Mouse (Mus musculus) stomach, embryonic 16.5 days (tissue): ENCODE results near the gene Ugt1a10. TPM values are rescaled to one million over a fixed set of nuclear protein-coding genes. Genes with fewer than 3 reads are reported as not detected.

Experiments
- ATAC-seq: fragments of 200-750 bp; cut with Nextera tagmentation; 2 replicates; pipeline ENCODE4 v1.8.0; 2017; ENCODE audit warnings: moderate number of reproducible peaks, moderate TSS enrichment; ENCODE audit not compliant: insufficient read depth, low FRiP score
- H3K27ac ChIP-seq: fragments of 300-500 bp; sonication (generic); 2 replicates; pipeline ENCODE4 v1.5.1; 2014; ENCODE audit warnings: low read length
- H3K27me3 ChIP-seq: fragments of 300-500 bp; sonication (generic); 2 replicates; pipeline ENCODE4 v1.6.1; 2014; ENCODE audit warnings: low read length, control low read depth, mixed read lengths; ENCODE audit not compliant: control insufficient read depth, insufficient read depth
- H3K36me3 ChIP-seq: fragments of 300-500 bp; sonication (generic); 2 replicates; pipeline ENCODE4 v1.6.1; 2014; ENCODE audit warnings: low read length; ENCODE audit not compliant: control insufficient read depth, insufficient read depth
- H3K4me1 ChIP-seq: fragments of 300-500 bp; sonication (generic); 2 replicates; pipeline ENCODE4 v1.6.1; 2014; ENCODE audit warnings: low read length, control low read depth, mixed read lengths; ENCODE audit not compliant: control insufficient read depth, insufficient read depth
- H3K4me2 ChIP-seq: fragments of 300-500 bp; sonication (generic); 2 replicates; pipeline ENCODE4 v1.6.1; 2014; ENCODE audit warnings: low read depth, low read length, mixed read lengths
- H3K4me3 ChIP-seq: fragments of 300-500 bp; sonication (generic); replicated peaks from 2 replicates; pipeline ENCODE4 v1.5.1; 2014; ENCODE audit warnings: mild to moderate bottlenecking, low read length
- H3K9ac ChIP-seq: fragments of 300-500 bp; sonication (generic); 2 replicates; pipeline ENCODE4 v1.6.1; 2014; ENCODE audit warnings: low read length
- H3K9me3 ChIP-seq: fragments of 300-500 bp; sonication (generic); replicated peaks from 2 replicates; pipeline ENCODE4 v1.6.1; 2016; ENCODE audit warnings: low read length, control low read depth; ENCODE audit not compliant: control insufficient read depth
- WGBS: fragments of 180-500 bp; shearing (Covaris S2); extraction: QIAGEN DNeasy Blood & Tissue Kit; methylation state at CpG from one replicate; pipeline ENCODE4 v1.1.7; 2014; 5-methylcytosine and 5-hydroxymethylcytosine counted together
- polyA plus RNA-seq: library from polyadenylated mRNA; unstranded; fragments of >200 nt; fragmentation: Nextera tagmentation; extraction: Ambion mirVana; gene quantifications from 2 replicates; pipeline ENCODE4 v1.2.1, GENCODE M21; 2015

Ugt1a10 gene
- polyA plus RNA-seq, 1 experiment from 2014 or later = not detected

DNA sequence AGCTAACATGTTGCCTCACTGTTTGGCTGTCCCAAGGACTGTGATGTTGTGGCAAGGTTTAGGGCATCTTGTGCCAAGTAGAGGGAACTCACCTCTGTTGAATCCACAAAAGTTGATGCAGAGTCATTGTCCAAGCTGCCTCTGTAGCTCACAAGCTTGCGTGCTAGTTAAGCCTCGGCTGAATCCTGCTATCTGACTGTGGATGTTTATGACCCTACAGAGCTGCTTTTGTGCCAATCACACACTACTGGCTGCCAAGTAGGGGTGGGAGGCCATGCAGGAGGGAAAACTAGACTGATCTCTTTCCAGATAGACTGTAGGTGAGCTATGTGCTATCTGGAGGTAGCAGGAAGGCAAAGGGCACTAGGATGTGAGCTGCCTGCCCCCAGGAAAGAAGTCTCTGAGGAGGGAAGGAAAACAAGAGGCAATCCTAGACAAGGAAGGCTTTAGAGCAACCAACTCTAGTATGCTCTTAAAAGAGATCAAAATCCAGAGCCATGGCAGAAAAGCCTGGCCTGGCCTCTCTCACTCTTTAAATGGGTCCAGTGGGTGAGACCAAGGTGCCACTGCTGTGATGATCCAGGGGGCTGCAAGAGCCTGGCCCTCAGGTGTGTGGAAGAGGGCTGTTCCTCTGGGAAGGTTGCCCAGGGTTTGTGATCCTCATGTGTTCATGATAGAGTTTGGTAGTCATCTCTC is 158.7 kb downstream of the Ugt1a10 start:
- H3K27ac ChIP-seq = no peak overlapping the region
- 81% methylated on average over 2 of the region's 2 CpGs for WGBS

DNA sequence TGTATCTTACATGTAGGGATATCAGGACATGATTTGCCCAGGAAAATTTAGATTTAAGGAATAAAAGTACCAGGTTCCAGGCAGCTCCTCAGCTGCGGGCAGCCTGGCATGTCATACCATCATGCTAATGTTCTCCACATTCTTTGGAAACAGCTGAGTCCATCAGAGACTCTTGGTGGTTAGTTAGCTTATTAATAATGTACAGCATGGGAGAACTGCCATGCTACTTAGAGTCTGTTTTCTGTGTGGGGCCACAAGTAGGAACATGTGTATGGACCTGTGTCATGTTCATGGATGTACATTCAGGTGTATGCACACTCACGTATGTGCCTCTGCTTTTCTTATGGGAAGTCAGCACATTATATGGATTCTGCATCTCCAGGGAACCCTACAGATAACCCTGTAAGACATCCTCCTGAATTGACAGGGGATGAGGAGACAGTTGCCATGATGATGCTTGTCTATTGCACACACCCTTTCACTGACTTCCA is 159.3 kb downstream of the Ugt1a10 start:
- Histone ChIP-seq H3K4me3 (no peak overlapping the region), H3K9ac (no peak overlapping the region), H3K4me1 (no peaks in the 10 kb centered on the region), H3K9me3 (peaks cover 58% of the 10 kb centered on the region), H3K27ac (no peak overlapping the region), H3K36me3 (no peaks in the 10 kb centered on the region), H3K4me2 (no peak overlapping the region), H3K27me3 (no peaks in the 10 kb centered on the region)
- ATAC-seq = no peak
- 77% methylated on average over 2 of the region's 2 CpGs for WGBS

More for the DNA sequence above, 158.7 kb downstream of the Ugt1a10 start:
- peak; percentile 18; the same call in 1 of the 2 replicates for ATAC-seq
- Histone ChIP-seq H3K9me3 (peaks cover 58% of the 10 kb centered on the region), H3K9ac (no peak overlapping the region), H3K36me3 (no peaks in the 10 kb centered on the region), H3K27me3 (no peaks in the 10 kb centered on the region), H3K4me2 (no peak overlapping the region), H3K4me1 (no peaks in the 10 kb centered on the region), H3K4me3 (no peak overlapping the region)

DNA sequence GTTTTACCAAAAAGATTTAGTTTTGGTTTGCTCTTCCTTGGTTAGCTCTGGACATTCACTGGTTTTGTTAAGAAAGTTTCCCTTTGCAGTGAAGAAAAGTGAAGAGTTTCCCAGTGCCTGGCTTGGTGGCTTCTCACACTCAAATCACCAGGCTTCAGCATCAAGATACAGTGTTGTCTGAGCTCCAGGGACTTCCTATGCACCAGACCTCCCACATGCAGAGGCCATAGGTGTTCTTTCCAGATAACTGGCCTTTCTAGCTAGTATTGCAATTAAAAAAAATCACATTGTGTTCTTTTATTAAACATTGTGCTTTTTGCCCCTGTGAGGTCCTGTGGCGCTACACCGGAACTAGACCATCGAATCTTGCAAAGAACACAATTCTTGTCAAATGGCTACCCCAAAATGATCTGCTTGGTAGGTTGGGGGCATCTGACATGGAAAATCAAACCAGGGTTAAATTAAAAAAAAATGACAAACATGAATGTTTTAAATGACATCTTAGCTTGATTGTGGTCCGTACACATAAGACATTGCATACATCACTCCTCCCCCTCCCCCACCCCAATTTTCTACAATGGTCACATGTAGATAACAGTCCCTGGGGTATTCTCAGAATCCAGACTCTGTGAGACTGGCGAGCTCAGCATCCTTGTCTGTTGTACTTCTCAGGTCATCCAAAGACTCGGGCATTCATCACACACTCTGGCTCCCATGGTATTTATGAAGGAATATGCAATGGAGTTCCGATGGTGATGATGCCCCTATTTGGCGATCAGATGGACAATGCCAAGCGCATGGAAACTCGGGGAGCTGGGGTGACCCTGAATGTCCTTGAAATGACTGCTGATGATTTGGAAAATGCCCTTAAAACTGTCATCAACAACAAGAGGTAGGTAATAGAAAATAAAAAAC is 160.5 kb downstream of the Ugt1a10 start:
- no peak overlapping the region for H3K4me3 ChIP-seq
- H3K9me3 ChIP-seq = peaks cover 58% of the 10 kb centered on the region
- no peak for ATAC-seq
- H3K4me2 ChIP-seq = no peak overlapping the region
- H3K36me3 ChIP-seq = no peaks in the 10 kb centered on the region
- H3K9ac ChIP-seq = no peak overlapping the region
- H3K27ac ChIP-seq = no peak overlapping the region
- WGBS = 70% methylated on average over 10 of the region's 10 CpGs
- no peaks in the 10 kb centered on the region for H3K27me3 ChIP-seq
- no peaks in the 10 kb centered on the region for H3K4me1 ChIP-seq

DNA sequence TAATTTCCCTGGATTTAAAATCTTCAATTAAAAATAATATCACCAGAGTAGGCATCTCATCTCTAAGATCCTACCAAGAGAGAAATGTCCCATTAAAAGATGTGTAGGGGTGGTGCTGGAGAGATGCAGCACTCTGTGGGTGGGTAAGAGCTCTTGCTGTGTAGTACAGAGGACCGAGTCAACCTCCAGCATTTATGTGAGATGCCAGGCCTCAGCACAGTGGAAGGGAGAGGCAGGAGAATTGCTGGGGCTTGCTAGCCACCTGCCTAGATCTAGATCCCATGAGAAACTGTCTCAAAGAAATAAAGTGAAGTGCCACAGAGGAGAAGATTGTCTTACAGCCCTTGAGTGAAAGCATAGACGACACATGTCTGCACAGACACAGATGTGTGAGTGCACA is 161.4 kb downstream of the Ugt1a10 start:
- Histone ChIP-seq H3K27ac (no peak overlapping the region), H3K36me3 (no peaks in the 10 kb centered on the region), H3K4me1 (no peaks in the 10 kb centered on the region), H3K27me3 (no peaks in the 10 kb centered on the region), H3K4me3 (no peak overlapping the region), H3K9me3 (peaks cover 55% of the 10 kb centered on the region), H3K9ac (no peak overlapping the region), H3K4me2 (no peak overlapping the region)
- no peak for ATAC-seq
- WGBS = 56% methylated on average over 2 of the region's 2 CpGs

DNA sequence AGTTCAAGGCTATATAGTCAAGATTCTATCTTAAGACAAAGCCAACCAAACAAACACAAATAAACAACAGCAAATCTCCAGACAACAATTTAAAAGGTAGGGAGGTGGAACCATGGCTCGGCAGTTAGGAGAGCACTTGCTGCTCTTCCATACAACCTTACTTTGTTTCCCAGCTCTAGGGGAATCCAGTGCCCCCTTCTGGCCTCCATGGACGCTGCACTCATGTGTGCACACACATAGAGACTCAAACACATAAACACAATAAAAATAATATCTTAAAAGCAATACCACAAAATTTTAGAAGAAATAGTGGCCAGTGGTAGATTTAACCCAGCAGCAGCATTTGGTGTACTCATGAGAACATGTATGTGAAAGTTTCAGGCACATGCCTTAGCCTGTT is 162.0 kb downstream of the Ugt1a10 start:
- H3K27ac ChIP-seq = no peak overlapping the region
- 64% methylated on average over 2 of the region's 2 CpGs for WGBS
- H3K27me3 ChIP-seq = no peaks in the 10 kb centered on the region
- H3K4me2 ChIP-seq = no peak overlapping the region
- no peaks in the 10 kb centered on the region for H3K36me3 ChIP-seq
- H3K9ac ChIP-seq = no peak overlapping the region
- ATAC-seq = no peak
- H3K9me3 ChIP-seq = peaks cover 49% of the 10 kb centered on the region
- H3K4me1 ChIP-seq = no peaks in the 10 kb centered on the region
- no peak overlapping the region for H3K4me3 ChIP-seq

DNA sequence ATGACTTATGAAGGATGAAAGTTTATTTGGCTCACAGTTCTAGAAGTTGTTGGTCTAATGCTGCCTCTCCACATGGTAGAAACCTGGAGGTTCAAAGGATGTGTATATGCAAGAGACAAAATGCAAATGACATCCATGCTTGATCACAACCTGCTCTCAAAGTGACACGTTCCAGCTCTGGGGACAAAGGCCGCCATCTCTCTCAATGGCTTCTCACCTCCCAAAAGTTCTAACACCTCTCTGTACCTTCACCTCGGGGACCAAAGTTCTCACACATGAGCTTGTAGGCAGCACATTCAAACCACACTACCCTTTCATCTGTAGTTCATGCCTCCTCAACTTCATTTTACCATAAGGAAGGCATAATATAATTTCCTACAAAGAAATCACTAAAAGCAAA is 162.4 kb downstream of the Ugt1a10 start:
- Histone ChIP-seq H3K4me2 (no peak overlapping the region), H3K27me3 (no peaks in the 10 kb centered on the region), H3K9ac (no peak overlapping the region), H3K27ac (no peak overlapping the region), H3K9me3 (peaks cover 45% of the 10 kb centered on the region), H3K4me1 (no peaks in the 10 kb centered on the region), H3K36me3 (no peaks in the 10 kb centered on the region), H3K4me3 (no peak overlapping the region)
- no peak for ATAC-seq
- 37% methylated on average over 3 of the region's 3 CpGs for WGBS

DNA sequence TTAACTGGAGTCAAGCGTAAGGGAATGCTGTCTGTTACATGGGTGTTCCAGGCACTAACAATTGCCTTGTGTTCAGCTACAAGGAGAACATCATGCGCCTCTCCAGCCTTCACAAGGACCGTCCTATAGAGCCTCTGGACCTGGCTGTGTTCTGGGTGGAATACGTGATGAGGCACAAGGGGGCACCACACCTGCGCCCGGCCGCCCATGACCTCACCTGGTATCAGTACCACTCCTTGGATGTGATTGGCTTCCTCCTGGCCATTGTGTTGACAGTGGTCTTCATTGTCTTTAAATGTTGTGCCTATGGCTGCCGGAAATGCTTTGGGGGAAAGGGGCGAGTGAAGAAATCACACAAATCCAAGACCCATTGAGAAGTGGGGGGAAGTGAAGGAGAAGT is 162.9 kb downstream of the Ugt1a10 start:
- Histone ChIP-seq H3K4me1 (no peaks in the 10 kb centered on the region), H3K4me3 (no peak overlapping the region), H3K36me3 (no peaks in the 10 kb centered on the region), H3K4me2 (no peak overlapping the region), H3K9ac (no peak overlapping the region), H3K9me3 (peaks cover 41% of the 10 kb centered on the region), H3K27ac (no peak overlapping the region), H3K27me3 (no peaks in the 10 kb centered on the region)
- WGBS = 73% methylated on average over 9 of the region's 9 CpGs
- ATAC-seq = no peak

DNA sequence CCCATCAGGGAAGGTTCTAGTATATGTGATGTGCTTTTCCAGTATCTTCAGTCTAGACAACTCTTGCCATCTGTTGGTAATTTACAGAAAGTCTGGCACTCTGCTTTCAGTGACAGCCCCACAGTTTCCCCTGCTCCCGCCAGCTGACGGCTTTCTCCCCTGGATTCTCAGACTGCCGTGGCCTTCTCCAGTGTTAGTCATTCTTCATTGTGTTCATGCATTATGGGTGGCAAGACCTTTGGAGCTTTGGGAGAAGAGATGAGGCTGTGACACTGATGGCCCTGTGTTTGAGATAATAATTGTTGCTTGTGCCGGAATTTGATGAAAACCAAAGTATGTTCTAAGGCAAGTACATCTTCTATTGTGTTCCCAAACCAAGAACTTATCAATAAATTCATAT is 163.4 kb downstream of the Ugt1a10 start:
- Histone ChIP-seq H3K9me3 (peaks cover 35% of the 10 kb centered on the region), H3K9ac (no peak overlapping the region), H3K4me2 (no peak overlapping the region), H3K4me3 (no peak overlapping the region), H3K27ac (no peak overlapping the region), H3K27me3 (no peaks in the 10 kb centered on the region), H3K4me1 (no peaks in the 10 kb centered on the region), H3K36me3 (no peaks in the 10 kb centered on the region)
- ATAC-seq = no peak
- WGBS = 50% methylated on average over 4 of the region's 4 CpGs

DNA sequence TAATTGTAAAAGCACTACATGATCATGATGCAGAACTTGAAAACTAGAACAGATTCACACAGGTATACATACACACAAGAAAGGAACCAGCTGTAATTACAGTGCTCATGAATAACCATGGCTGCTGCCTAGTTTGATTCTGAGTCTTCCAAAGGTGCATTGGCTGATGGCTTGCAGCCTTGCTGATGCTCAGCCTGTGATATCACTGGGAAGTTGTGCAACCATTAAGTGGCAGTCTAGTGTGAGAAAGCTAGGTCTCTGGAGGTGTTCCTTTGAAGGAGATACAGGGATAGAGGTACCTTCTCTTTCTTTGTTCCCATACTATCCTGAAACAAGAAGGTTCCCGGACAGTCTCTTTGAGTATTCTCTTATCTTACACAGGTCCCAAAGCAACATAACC is 163.9 kb downstream of the Ugt1a10 start:
- Histone ChIP-seq H3K4me1 (no peaks in the 10 kb centered on the region), H3K4me2 (no peak overlapping the region), H3K4me3 (no peak overlapping the region), H3K9ac (no peak overlapping the region), H3K9me3 (peaks cover 31% of the 10 kb centered on the region), H3K27ac (no peak overlapping the region), H3K27me3 (no peaks in the 10 kb centered on the region), H3K36me3 (no peaks in the 10 kb centered on the region)
- WGBS = 22% methylated on average over 1 of the region's 1 CpGs
- no peak for ATAC-seq
